Mouse (Mus musculus) liver, embryonic 15.5 days (tissue): ENCODE results near the gene Slc48a1. TPM values are rescaled to one million over a fixed set of nuclear protein-coding genes. Genes with fewer than 3 reads are reported as not detected.
A peak's percentile ranks its signal among the peaks of the same experiment; 100 is the strongest.

ENCODE experiments used
- ATAC-seq: fragments of 200-750 bp; cut with Nextera tagmentation; 2 replicates; pipeline ENCODE4 v1.8.0; 2017; ENCODE audit warnings: moderate number of reproducible peaks, mild to moderate bottlenecking, moderate library complexity; ENCODE audit not compliant: insufficient read depth
- H3K27ac ChIP-seq: fragments of 300-500 bp; sonication (generic); replicated peaks from 2 replicates; pipeline ENCODE4 v1.5.1; 2015; ENCODE audit warnings: mild to moderate bottlenecking, inconsistent platforms
- H3K27me3 ChIP-seq: fragments of 300-500 bp; sonication (generic); 2 replicates; pipeline ENCODE4 v1.6.1; 2015; ENCODE audit warnings: mild to moderate bottlenecking, inconsistent platforms
- H3K36me3 ChIP-seq: fragments of 300-500 bp; sonication (generic); replicated peaks from 2 replicates; pipeline ENCODE4 v1.6.1; 2015; ENCODE audit warnings: moderate library complexity, mild to moderate bottlenecking, inconsistent platforms
- H3K4me1 ChIP-seq: fragments of 300-500 bp; sonication (generic); replicated peaks from 2 replicates; pipeline ENCODE4 v1.6.1; 2015; ENCODE audit warnings: inconsistent platforms
- H3K4me2 ChIP-seq: fragments of 300-500 bp; sonication (generic); 2 replicates; pipeline ENCODE4 v1.6.1; 2015; ENCODE audit warnings: moderate library complexity, mild to moderate bottlenecking, inconsistent platforms
- H3K4me3 ChIP-seq: fragments of 300-500 bp; sonication (generic); replicated peaks from 2 replicates; pipeline ENCODE4 v1.5.1; 2015; ENCODE audit warnings: mild to moderate bottlenecking, inconsistent platforms
- H3K9ac ChIP-seq: fragments of 300-500 bp; sonication (generic); 2 replicates; pipeline ENCODE4 v1.6.1; 2015; ENCODE audit warnings: moderate library complexity, mild to moderate bottlenecking, inconsistent platforms
- H3K9me3 ChIP-seq: fragments of 300-500 bp; sonication (generic); replicated peaks from 2 replicates; pipeline ENCODE4 v1.6.1; 2016; ENCODE audit warnings: inconsistent platforms
- WGBS: fragments of 180-500 bp; shearing (Covaris S2); methylation state at CpG from one replicate; pipeline ENCODE4 v1.1.7; 2015; ENCODE audit warnings: mixed read lengths; ENCODE audit not compliant: insufficient replicate concordance; 5-methylcytosine and 5-hydroxymethylcytosine counted together
- polyA plus RNA-seq: library from polyadenylated mRNA; unstranded; fragments of >200 nt; fragmentation: Nextera tagmentation; extraction: Ambion mirVana; gene quantifications from 2 replicates; pipeline ENCODE4 v1.2.1, GENCODE M21; 2015

The Slc48a1 gene
- polyA plus RNA-seq, 1 experiment from 2014 or later = 101 TPM

DNA sequence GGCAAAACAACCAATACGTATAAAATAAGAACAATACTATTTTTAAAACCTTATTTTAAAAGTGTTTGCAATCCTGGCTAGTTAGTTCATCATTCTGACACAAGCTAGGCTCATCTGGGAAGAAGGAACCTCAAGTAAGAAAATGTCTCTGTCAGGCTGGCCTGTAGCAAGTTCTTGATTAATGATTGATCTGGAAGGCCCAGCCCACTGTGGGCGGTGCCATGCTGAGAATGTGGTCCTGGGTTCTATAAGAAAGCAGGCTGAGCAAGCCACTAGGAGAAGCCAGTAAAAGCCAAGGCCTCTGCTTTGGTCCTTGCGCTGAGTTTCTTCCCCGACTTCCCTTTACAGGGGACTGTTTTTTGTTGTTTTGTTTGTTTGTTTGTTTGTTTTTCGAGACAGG is 25.8 kb upstream of the Slc48a1 start:
- no peak for ATAC-seq
- H3K36me3 ChIP-seq = no peaks in the 10 kb centered on the region
- no peaks in the 10 kb centered on the region for H3K9me3 ChIP-seq
- H3K4me3 ChIP-seq = no peak overlapping the region
- WGBS = 79% methylated on average over 5 of the region's 5 CpGs
- no peak overlapping the region for H3K9ac ChIP-seq
- no peak overlapping the region for H3K4me2 ChIP-seq
- peaks cover 25% of the 10 kb centered on the region for H3K4me1 ChIP-seq
- H3K27ac ChIP-seq = no peak overlapping the region
- H3K27me3 ChIP-seq = no peaks in the 10 kb centered on the region

DNA sequence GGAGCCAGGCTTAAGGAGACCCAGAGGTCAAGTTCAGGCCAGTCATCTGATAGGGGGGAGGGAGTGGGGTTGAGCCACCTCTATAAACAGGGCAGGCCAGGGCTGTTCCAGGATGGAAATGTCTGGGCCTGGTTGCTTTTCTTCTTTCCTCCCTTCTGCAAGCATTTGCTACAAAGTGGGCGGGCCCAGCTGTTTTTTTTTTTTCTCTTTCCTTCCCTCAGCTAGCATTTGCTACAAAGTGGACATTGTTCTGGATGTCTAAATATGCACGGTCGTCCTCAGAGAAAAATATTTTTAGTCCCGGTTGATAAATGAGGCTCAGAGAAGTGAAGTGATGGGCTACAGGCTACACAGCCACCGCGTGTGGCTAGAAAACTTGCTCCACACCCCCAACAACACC is 23.8 kb upstream of the Slc48a1 start:
- Histone ChIP-seq H3K4me1 (peaks cover 11% of the 10 kb centered on the region), H3K4me2 (no peak overlapping the region), H3K9ac (no peak overlapping the region), H3K4me3 (no peak overlapping the region), H3K27me3 (no peaks in the 10 kb centered on the region), H3K36me3 (no peaks in the 10 kb centered on the region), H3K27ac (no peak overlapping the region), H3K9me3 (no peaks in the 10 kb centered on the region)
- no peak for ATAC-seq
- 73% methylated on average over 6 of the region's 6 CpGs for WGBS

DNA sequence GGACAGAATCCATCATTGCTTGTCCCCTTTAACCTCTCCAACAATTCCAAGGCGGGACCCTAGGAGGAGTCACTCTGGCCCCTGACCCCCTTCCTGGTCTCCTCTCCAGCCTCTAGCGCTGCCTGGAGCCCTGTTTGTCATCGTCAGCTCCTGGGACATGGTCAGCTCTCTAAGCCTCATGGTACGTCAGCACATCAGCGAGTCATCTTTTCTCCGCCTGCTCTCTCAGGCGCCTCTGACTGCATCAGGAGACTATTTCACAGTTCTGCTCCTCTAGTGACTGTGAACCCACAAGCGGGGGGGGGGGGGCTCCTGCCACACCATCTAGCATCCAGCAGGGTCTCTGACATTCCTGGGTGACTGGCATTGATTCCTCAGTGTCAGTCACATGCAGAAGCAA is 23.0 kb upstream of the Slc48a1 start:
- no peak overlapping the region for H3K9ac ChIP-seq
- no peak overlapping the region for H3K4me3 ChIP-seq
- no peak overlapping the region for H3K27ac ChIP-seq
- H3K36me3 ChIP-seq = no peaks in the 10 kb centered on the region
- no peaks in the 10 kb centered on the region for H3K27me3 ChIP-seq
- no peak for ATAC-seq
- no peak overlapping the region for H3K4me2 ChIP-seq
- 66% methylated on average over 8 of the region's 8 CpGs for WGBS
- H3K4me1 ChIP-seq = peaks cover 13% of the 10 kb centered on the region
- no peaks in the 10 kb centered on the region for H3K9me3 ChIP-seq

DNA sequence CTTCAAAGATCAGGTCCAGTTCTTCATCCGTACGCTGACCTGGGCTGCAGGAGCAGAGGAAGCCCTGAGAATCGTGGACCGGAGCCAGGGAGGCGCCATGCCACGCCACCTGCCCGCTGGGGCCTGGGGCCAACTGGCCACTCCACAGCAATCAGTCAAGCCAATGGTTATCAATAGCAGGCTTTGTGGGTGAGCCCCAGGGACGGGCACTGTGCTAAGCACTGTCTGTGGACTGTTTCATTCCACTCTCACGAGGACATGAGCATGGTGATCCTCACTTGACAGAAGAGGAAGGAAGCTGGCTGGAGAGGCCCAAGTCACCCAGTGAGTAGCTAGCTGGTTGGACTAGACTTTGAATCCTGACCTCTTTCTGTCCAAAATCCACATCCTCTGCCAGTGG is 18.3 kb upstream of the Slc48a1 start:
- 64% methylated on average over 9 of the region's 9 CpGs for WGBS

DNA sequence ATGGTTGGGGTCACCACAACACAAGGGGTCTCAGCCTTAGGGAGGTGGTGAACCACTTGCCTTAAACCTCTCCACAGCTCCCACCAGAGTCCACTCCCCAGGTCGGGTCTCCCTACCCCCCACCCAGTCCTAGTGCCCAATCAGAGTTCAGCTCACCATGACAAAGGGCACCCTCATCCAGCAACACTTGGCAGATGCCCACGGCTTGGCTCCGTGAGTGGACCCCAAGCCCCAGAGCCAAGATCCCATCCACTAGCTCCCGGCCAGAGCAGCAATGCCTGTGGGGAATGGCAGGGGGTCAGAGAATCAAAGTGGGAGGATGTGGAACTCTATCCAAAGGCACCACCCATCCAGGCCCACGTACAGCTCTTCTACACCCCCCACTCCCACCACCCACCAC is 17.4 kb upstream of the Slc48a1 start:
- Histone ChIP-seq H3K9me3 (no peaks in the 10 kb centered on the region), H3K27ac (no peak overlapping the region), H3K9ac (no peak overlapping the region), H3K4me2 (no peak overlapping the region), H3K4me3 (no peak overlapping the region), H3K4me1 (peaks cover 8% of the 10 kb centered on the region), H3K27me3 (peaks cover 23% of the 10 kb centered on the region), H3K36me3 (no peaks in the 10 kb centered on the region)
- WGBS = 63% methylated on average over 5 of the region's 5 CpGs
- ATAC-seq = no peak

More for the DNA sequence above, 18.3 kb upstream of the Slc48a1 start:
- no peak overlapping the region for H3K4me2 ChIP-seq
- H3K4me3 ChIP-seq = no peak overlapping the region
- no peak overlapping the region for H3K27ac ChIP-seq
- no peaks in the 10 kb centered on the region for H3K9me3 ChIP-seq
- no peak for ATAC-seq
- H3K9ac ChIP-seq = no peak overlapping the region
- H3K36me3 ChIP-seq = no peaks in the 10 kb centered on the region
- peaks cover 8% of the 10 kb centered on the region for H3K4me1 ChIP-seq
- peaks cover 13% of the 10 kb centered on the region for H3K27me3 ChIP-seq

DNA sequence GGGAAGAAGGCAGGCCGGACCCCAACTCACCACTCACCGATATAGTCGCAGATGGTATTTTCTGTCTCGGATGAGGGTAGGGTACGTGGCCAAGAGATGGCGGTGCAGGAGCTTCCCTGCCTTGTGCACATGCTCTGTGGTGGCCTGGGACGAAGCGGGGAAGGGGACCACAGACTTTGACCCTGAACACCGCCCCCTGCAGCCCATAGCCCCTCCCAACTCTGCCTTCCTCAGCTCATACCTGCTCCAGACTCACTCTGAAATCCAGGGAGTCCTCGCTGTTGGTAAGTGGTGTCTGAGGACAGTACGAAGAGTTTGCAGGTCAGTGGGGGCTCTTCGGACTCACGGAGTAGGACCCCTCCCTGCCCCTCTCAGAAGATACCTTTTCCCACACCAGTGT is 16.9 kb upstream of the Slc48a1 start:
- no peaks in the 10 kb centered on the region for H3K9me3 ChIP-seq
- peaks cover 27% of the 10 kb centered on the region for H3K27me3 ChIP-seq
- no peaks in the 10 kb centered on the region for H3K36me3 ChIP-seq
- H3K4me3 ChIP-seq = no peak overlapping the region
- no peak overlapping the region for H3K9ac ChIP-seq
- no peak overlapping the region for H3K27ac ChIP-seq
- peaks cover 8% of the 10 kb centered on the region for H3K4me1 ChIP-seq
- no peak overlapping the region for H3K4me2 ChIP-seq
- 66% methylated on average over 13 of the region's 13 CpGs for WGBS
- ATAC-seq = no peak

DNA sequence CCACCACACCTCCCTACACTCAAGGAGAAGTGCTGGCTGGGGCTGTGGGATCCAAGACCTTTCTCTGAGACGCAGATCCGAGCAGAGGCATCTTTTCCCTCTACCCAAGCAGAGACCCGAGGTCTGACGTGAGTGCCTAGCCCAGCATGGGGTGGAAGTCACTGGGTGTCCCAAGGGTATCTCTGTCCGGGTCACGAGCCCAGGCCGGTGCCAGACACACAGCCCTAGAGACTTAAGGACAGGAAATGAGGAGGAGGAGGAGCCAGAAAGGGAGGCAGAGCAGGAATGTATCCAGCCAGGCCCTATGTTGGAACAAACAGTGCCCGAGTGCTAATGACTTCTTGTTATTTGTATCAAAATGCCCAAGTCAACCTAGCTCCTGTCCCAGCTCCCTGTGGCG is 15.6 kb upstream of the Slc48a1 start:
- no peak overlapping the region for H3K27ac ChIP-seq
- H3K4me2 ChIP-seq = no peak overlapping the region
- 54% methylated on average over 9 of the region's 9 CpGs for WGBS

DNA sequence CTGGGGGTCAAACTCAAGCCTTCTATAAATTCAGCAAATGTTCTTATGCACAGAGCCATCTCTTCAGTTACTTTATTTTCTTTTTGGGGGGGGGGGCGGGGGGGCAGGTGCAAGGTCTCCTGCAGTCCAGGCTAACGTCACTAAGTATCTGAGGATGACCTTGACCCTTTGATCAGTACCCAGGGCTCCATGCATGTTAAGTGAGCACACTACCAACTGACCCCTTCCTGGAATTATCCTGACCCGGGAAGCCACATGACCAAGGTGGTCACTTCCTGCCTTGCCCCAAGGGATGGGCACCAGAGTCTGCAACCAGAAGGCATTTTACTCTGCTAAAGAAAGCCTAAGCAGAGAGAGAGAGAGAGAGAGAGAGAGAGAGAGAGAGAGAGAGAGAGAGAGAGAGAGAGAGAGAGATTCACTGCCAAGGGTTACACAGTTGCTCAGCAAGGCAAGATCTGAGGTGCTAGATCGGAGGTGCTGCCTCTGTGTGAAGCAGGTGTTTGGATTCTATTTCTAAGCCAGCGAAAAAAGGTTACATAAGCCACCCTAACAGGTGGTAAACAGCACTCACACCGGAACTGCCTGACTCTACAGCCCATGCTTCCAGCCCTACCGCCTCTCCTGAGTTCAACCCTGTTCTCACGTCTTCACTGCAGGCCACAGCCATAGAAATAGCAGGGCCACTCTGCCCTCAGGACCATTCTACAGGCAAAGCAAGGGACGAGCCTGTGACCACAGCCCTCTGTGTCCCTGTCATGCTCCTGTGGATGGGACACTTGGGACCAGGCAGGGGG is 14.9 kb upstream of the Slc48a1 start:
- H3K4me1 ChIP-seq = peaks cover 26% of the 10 kb centered on the region
- H3K36me3 ChIP-seq = no peaks in the 10 kb centered on the region
- WGBS = 50% methylated on average over 9 of the region's 9 CpGs
- no peak overlapping the region for H3K9ac ChIP-seq
- no peak for ATAC-seq
- H3K4me3 ChIP-seq = no peak overlapping the region
- no peak overlapping the region for H3K27ac ChIP-seq
- H3K9me3 ChIP-seq = no peaks in the 10 kb centered on the region
- no peak overlapping the region for H3K4me2 ChIP-seq
- H3K27me3 ChIP-seq = peaks cover 48% of the 10 kb centered on the region

More for the DNA sequence above, 15.6 kb upstream of the Slc48a1 start:
- H3K9ac ChIP-seq = no peak overlapping the region
- H3K4me1 ChIP-seq = peaks cover 19% of the 10 kb centered on the region
- no peak for ATAC-seq
- no peaks in the 10 kb centered on the region for H3K9me3 ChIP-seq
- no peak overlapping the region for H3K4me3 ChIP-seq
- peaks cover 40% of the 10 kb centered on the region for H3K27me3 ChIP-seq
- no peaks in the 10 kb centered on the region for H3K36me3 ChIP-seq

DNA sequence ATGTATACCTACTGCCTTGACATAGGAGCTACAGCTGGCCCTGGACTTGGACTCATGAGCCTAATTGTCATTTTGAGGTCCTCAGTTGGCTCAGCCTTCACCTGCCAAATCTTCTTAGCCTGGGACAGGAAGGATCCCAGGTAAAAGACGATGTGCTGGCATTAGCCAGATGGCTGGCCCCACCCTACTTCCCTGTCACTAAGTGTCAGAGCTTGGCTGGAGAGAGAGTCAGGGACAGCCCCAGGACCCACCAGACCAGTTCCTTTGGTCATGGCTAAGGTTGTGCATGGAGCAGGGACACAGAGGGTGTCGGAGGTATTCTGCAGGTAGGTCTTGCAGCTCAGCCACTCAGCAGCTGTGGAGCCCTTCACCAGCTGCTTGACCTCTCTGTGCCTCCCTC is 13.8 kb upstream of the Slc48a1 start:
- 54% methylated on average over 2 of the region's 2 CpGs for WGBS
- ATAC-seq = no peak
- Histone ChIP-seq H3K9ac (no peak overlapping the region), H3K27ac (no peak overlapping the region), H3K4me3 (no peak overlapping the region), H3K36me3 (no peaks in the 10 kb centered on the region), H3K4me2 (no peak overlapping the region), H3K4me1 (peaks cover 28% of the 10 kb centered on the region), H3K9me3 (no peaks in the 10 kb centered on the region), H3K27me3 (peaks cover 58% of the 10 kb centered on the region)

DNA sequence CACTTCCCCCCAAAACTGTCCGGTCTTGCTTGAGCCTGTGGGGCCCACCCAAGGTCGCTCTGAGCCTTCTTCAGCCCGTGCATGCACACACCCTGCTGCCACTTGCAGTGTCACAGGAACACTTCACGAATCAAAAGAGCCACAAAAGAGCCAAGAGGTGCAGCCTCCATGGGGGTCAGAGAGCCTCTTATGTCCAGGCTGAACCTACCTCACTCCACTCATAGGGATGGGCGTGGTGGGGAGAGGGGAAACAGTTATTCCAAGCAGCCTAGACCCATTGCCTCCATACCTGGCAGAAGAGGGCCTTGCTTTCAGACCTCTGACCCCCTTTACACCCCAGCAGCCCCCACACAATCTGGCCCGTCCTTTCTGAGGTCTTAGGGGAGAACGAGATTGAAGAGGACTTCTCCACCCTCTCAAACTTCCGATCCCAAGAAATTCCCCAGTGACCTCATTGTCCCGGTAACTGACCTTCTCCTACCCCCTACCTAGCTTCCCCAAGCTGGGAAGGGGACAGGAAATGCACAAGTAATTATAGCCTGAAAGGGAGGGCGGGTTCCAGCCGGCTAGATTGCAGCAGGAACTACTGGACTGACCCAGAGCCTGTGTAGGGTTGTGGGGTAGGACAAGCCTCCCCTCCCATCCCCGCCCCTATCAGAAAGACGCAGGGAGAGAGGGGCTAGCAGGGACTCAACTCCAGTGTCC is 13.1 kb upstream of the Slc48a1 start:
- H3K27me3 ChIP-seq = peaks cover 65% of the 10 kb centered on the region
- H3K4me1 ChIP-seq = peaks cover 23% of the 10 kb centered on the region
- no peaks in the 10 kb centered on the region for H3K9me3 ChIP-seq
- no peak overlapping the region for H3K27ac ChIP-seq
- ATAC-seq = no peak
- no peak overlapping the region for H3K9ac ChIP-seq
- no peak overlapping the region for H3K4me3 ChIP-seq
- no peak overlapping the region; the same call in 1 of the 2 replicates for H3K4me2 ChIP-seq
- H3K36me3 ChIP-seq = no peaks in the 10 kb centered on the region
- WGBS = 36% methylated on average over 13 of the region's 13 CpGs

DNA sequence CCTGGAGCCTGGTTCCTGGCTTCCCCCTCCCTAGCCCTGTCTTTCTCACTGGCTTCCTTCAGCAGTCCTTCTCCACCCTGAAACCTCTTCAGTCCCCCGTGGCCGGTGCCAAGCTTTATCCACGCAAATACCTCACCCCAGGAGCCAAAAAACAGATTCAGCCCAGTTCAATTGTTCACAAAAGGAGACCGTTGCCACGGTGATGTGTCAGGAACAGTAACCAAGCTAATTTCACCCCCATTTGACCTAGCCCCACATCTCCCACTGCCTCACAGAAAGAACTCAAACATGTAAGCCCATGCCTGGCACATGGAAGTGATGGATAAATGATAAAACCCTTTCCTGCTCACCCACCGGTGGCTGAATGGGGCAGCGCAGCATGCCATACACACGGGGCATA is 12.1 kb upstream of the Slc48a1 start:
- H3K9ac ChIP-seq = no peak overlapping the region

More for the DNA sequence above, 12.1 kb upstream of the Slc48a1 start:
- 26% methylated on average over 8 of the region's 8 CpGs for WGBS
- Histone ChIP-seq H3K4me3 (peak overlapping the region; percentile 48), H3K27me3 (peaks cover 75% of the 10 kb centered on the region), H3K4me2 (peak overlapping the region; percentile 73; the same call in 1 of the 2 replicates), H3K36me3 (no peaks in the 10 kb centered on the region), H3K9me3 (no peaks in the 10 kb centered on the region), H3K27ac (no peak overlapping the region), H3K4me1 (peaks cover 19% of the 10 kb centered on the region)
- no peak for ATAC-seq
